Mouse (Mus musculus) intestine, postnatal 0 days (tissue): Measurements from ENCODE around the gene Clasrp. TPM values are rescaled to one million over a fixed set of nuclear protein-coding genes. Genes with fewer than 3 reads are reported as not detected.

ENCODE experiments used
- ATAC-seq: fragments of 200-750 bp; cut with Nextera tagmentation; 2 replicates; pipeline ENCODE4 v1.8.0; 2017; ENCODE audit warnings: mild to moderate bottlenecking, moderate TSS enrichment, moderate library complexity
- H3K27ac ChIP-seq: fragments of 300-500 bp; sonication (generic); 2 replicates; pipeline ENCODE4 v1.5.1; 2014; ENCODE audit warnings: mild to moderate bottlenecking, low read depth, low read length, moderate library complexity
- H3K27me3 ChIP-seq: fragments of 300-500 bp; sonication (generic); replicated peaks from 2 replicates; pipeline ENCODE4 v1.6.1; 2014; ENCODE audit warnings: low read length, mixed read lengths; ENCODE audit not compliant: control insufficient read depth, insufficient read depth
- H3K36me3 ChIP-seq: fragments of 300-500 bp; sonication (generic); 2 replicates; pipeline ENCODE4 v1.6.1; 2014; ENCODE audit warnings: mild to moderate bottlenecking, moderate library complexity; ENCODE audit not compliant: control insufficient read depth, insufficient read depth
- H3K4me1 ChIP-seq: fragments of 300-500 bp; sonication (generic); replicated peaks from 2 replicates; pipeline ENCODE4 v1.6.1; 2014; ENCODE audit warnings: antibody characterized with exemption, low read length, mixed read lengths; ENCODE audit not compliant: control insufficient read depth, insufficient read depth
- H3K4me2 ChIP-seq: fragments of 300-500 bp; sonication (generic); replicated peaks from 2 replicates; pipeline ENCODE4 v1.6.1; 2014; ENCODE audit warnings: low read depth, mild to moderate bottlenecking, moderate library complexity
- H3K4me3 ChIP-seq: fragments of 300-500 bp; sonication (generic); 2 replicates; pipeline ENCODE4 v1.5.1; 2014; ENCODE audit warnings: low read depth, low read length
- H3K9ac ChIP-seq: fragments of 300-500 bp; sonication (generic); 2 replicates; pipeline ENCODE4 v1.6.1; 2014; ENCODE audit warnings: mild to moderate bottlenecking, low read depth, low read length
- H3K9me3 ChIP-seq: fragments of 300-500 bp; sonication (generic); 2 replicates; pipeline ENCODE4 v1.6.1; 2016; ENCODE audit warnings: mixed run types; ENCODE audit not compliant: control insufficient read depth
- CTCF ChIP-seq: sonication (generic); IDR thresholded peaks from 2 replicates; pipeline ENCODE4 v1.5.1; 2016; ENCODE audit warnings: low read depth, mild to moderate bottlenecking, control low read depth, antibody characterized with exemption, moderate library complexity
- WGBS: fragments of 180-500 bp; shearing (Covaris S2); extraction: QIAGEN DNeasy Blood & Tissue Kit; methylation state at CpG from one replicate; pipeline ENCODE4 v1.1.7; 2014; 5-methylcytosine and 5-hydroxymethylcytosine counted together
- polyA plus RNA-seq: library from polyadenylated mRNA; unstranded; fragments of >200 nt; fragmentation: Nextera tagmentation; extraction: Ambion mirVana; gene quantifications from 2 replicates; pipeline ENCODE4 v1.2.1, GENCODE M21; 2015

Gene Clasrp
- polyA plus RNA-seq, 1 experiment from 2014 or later = 14.8 TPM

DNA sequence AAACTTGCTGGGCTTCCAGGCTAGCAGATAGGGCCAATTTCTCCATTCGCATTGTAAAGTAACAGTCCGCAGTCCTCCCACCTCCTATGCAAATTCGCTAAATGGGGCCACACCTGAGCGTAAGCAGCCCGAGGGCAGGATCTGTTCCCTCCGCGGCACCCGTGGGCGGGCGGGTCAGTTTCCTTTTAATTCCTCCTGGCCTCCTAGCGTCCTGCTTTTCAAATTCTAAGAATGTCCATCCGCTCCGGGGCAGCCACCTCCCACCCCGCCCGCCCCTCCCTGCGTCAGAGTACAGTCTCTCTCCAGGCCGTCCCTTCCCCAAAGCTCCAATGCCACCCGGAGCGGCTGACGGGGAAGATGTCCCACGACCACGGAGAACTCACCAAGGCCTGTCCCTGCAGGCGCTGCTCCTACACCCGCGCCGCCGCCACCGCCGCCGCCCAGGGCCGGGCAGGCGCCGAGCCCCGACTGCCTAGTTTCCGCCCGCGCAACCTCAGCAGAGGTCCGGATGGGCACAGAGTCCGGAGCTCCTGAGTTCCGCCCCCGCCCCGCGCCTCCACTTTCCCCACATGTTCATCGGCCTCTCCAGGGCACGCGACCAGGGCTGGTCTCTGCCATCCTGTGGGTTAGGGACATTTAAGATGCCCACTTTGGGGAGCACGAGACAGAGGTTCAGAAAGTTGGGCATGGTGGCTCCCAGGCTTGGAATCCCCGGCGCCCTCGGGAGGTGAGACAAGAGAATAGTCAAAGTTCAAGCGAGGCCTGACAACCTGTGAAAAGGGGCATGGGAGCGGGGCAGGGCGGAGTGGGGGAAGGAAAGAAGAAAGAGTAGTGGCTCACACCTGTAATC is 31.1 kb downstream of the Clasrp start:
- peak; percentile 86 for ATAC-seq
- Histone ChIP-seq H3K9ac (peak overlapping the region; percentile 75), H3K4me3 (peak overlapping the region; percentile 62), H3K4me1 (peaks cover 18% of the 10 kb centered on the region), H3K27ac (peak overlapping the region; percentile 88), H3K9me3 (no peaks in the 10 kb centered on the region), H3K27me3 (peaks cover 12% of the 10 kb centered on the region; the same call in 1 of the 2 replicates), H3K4me2 (peak overlapping the region; percentile 89), H3K36me3 (peaks cover 12% of the 10 kb centered on the region; the same call in 1 of the 2 replicates)
- TF ChIP-seq CTCF = peak; percentile 36
- under 1% methylated on average over 53 of the region's 53 CpGs for WGBS

DNA sequence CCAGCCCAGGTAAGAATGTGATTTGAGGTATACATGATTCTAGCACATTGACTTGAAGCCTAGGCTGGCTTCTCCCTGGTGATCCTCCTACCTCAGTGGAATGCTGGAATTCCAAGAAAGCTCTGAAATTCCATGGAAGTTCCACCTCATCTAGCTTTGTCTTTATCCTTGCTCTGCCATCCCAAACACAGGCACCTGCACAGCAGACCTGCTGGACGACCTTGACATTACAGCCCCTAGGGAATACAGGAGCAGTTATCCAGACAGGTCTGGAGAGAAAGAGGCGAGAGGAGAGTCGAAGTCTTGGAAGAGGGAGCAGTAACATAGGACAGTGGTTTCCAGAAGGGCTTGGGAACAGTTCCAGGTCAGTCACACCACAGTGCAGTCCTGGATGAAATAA is 34.6 kb downstream of the Clasrp start:
- H3K4me1 ChIP-seq = peaks cover 10% of the 10 kb centered on the region; the same call in 1 of the 2 replicates
- TF ChIP-seq CTCF = no peak
- peaks cover 27% of the 10 kb centered on the region; the same call in 1 of the 2 replicates for H3K36me3 ChIP-seq
- WGBS = 81% methylated on average over 3 of the region's 3 CpGs
- H3K4me2 ChIP-seq = no peak overlapping the region
- no peak overlapping the region for H3K27ac ChIP-seq
- H3K9me3 ChIP-seq = no peaks in the 10 kb centered on the region
- no peak overlapping the region for H3K9ac ChIP-seq
- ATAC-seq = no peak
- no peaks in the 10 kb centered on the region for H3K27me3 ChIP-seq
- H3K4me3 ChIP-seq = no peak overlapping the region

DNA sequence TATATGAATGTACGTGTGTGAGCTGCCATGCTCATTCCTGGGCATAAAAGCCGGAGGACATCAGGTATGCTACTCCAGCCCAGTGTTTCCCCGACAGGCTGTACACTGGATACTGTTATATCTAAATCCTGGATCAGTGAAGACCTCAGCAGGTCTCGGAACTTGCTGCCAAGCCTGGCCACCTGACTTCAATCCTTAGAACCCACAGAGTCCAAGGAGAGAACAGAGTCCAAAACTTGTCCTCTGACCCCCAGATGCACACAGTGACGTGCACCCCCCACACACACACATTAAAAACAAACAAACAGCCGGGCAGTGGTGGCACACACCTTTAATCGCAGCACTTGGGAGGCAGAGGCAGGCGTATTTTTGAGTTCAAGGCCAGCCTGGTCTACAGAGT is 36.9 kb downstream of the Clasrp start:
- no peak for ATAC-seq
- Histone ChIP-seq H3K4me2 (no peak overlapping the region), H3K4me3 (no peak overlapping the region), H3K4me1 (peaks cover 7% of the 10 kb centered on the region; the same call in 1 of the 2 replicates), H3K9me3 (no peaks in the 10 kb centered on the region), H3K27me3 (no peaks in the 10 kb centered on the region), H3K9ac (no peak overlapping the region), H3K27ac (no peak overlapping the region), H3K36me3 (peaks cover 32% of the 10 kb centered on the region)
- 85% methylated on average over 8 of the region's 8 CpGs for WGBS
- no peak for TF ChIP-seq CTCF

DNA sequence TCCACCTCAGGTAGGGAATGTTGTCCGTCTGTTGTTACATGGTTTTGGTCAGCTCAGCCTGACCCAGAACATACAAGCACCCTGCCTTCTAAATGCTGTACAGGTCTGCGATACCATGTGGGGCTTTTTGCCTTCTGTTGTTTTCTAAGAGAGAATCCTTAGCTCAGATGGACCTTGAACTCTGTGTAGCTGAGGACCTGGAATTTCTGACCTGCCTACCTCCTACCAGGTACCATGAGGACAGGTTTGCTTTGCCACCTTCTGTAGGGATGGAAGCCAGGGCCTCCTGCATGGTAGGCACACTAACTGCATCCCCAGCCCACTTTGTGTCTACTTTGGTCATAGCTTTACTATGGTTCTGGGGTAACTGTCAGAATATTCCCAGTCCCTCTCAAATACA is 38.5 kb downstream of the Clasrp start:
- TF ChIP-seq CTCF = no peak
- no peak overlapping the region for H3K9ac ChIP-seq
- H3K9me3 ChIP-seq = no peaks in the 10 kb centered on the region
- peaks cover 32% of the 10 kb centered on the region for H3K36me3 ChIP-seq
- no peaks in the 10 kb centered on the region for H3K4me1 ChIP-seq
- no peak for ATAC-seq
- H3K27me3 ChIP-seq = no peaks in the 10 kb centered on the region
- H3K27ac ChIP-seq = no peak overlapping the region
- H3K4me3 ChIP-seq = no peak overlapping the region
- WGBS = 91% methylated on average over 2 of the region's 2 CpGs
- no peak overlapping the region for H3K4me2 ChIP-seq

DNA sequence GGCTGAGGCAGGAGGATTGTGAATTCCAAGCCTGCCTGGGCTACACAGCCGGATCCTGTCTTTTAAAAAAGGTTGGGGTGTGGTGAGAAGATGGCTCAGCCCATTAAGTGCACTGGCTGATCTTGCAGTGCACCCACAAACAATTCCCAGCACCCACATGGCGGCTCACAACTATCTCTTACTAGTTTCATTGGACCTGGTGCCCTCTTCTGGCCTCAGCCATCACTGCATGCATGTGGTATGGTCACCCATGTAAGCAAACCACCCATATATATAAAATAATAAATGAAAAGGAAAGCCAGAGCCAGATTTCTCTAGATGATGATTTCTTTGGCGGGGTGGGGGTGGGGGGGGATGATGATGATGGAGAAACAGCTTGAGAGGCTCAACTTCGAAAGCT is 39.8 kb downstream of the Clasrp start:
- H3K27me3 ChIP-seq = no peaks in the 10 kb centered on the region
- no peak overlapping the region for H3K4me2 ChIP-seq
- 93% methylated on average over 4 of the region's 4 CpGs for WGBS
- TF ChIP-seq CTCF = peak; percentile 52
- H3K9ac ChIP-seq = no peak overlapping the region
- peak overlapping the region; percentile 28; the same call in 1 of the 2 replicates for H3K27ac ChIP-seq
- no peak overlapping the region for H3K4me3 ChIP-seq
- H3K4me1 ChIP-seq = peaks cover 9% of the 10 kb centered on the region; the same call in 1 of the 2 replicates
- ATAC-seq = no peak
- H3K9me3 ChIP-seq = no peaks in the 10 kb centered on the region
- H3K36me3 ChIP-seq = peaks cover 23% of the 10 kb centered on the region

DNA sequence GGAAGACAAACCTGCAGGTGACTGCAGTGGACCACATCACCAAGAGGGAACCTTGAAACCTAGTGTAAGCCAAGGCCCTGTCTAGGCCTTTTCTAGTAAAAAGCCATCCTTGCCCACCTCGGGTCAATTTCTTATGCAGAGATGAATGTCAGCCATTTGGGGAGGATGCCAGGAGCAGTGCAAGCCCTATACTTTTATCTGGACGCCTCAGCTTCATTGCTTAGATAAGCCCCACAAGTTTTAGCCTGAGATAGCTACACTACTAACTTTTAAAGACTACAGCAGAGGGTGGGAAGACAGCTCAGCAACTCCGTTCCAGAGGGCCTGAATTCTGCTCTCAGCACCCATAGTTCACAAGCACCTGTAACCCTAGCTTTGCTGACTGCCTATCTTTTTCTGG is 40.4 kb downstream of the Clasrp start:
- Histone ChIP-seq H3K9ac (no peak overlapping the region), H3K9me3 (no peaks in the 10 kb centered on the region), H3K4me1 (peaks cover 10% of the 10 kb centered on the region; the same call in 1 of the 2 replicates), H3K27me3 (no peaks in the 10 kb centered on the region), H3K4me3 (no peak overlapping the region), H3K36me3 (peaks cover 20% of the 10 kb centered on the region), H3K27ac (no peak overlapping the region), H3K4me2 (no peak overlapping the region)
- 81% methylated on average over 3 of the region's 3 CpGs for whole genome bisulfite sequencing
- no peak for ATAC-seq
- TF ChIP-seq CTCF = no peak
